Mouse (Mus musculus) CH12.LX (cell line): ENCODE data around the gene Dner.

Experiments
- CTCF ChIP-seq, 2 experiments: IDR thresholded peaks in 1 of 2; conservative IDR thresholded peaks in 1 of 2; 2 replicates each; pipeline ENCODE4 v1.5.1; 2011 to 2012; ENCODE audit warnings: low read depth in 2 of 2, low read length in 2 of 2, improper control_type of control experiment in 1 of 2, inconsistent platforms in 1 of 2, mild to moderate bottlenecking in 1 of 2, moderate library complexity in 1 of 2
- HCFC1 ChIP-seq: IDR thresholded peaks from 2 replicates; pipeline ENCODE4 v1.6.1; 2012; ENCODE audit warnings: low read depth, mild to moderate bottlenecking, inconsistent platforms, low read length, improper control_type of control experiment
- MAFK ChIP-seq: IDR thresholded peaks from 2 replicates; pipeline ENCODE4 v1.6.1; 2011; ENCODE audit warnings: low read length, improper control_type of control experiment; ENCODE audit not compliant: insufficient replicate concordance
- MXI1 ChIP-seq: IDR thresholded peaks from 2 replicates; pipeline ENCODE4 v1.6.1; 2011; ENCODE audit warnings: mild to moderate bottlenecking, low read depth, low read length, improper control_type of control experiment
- POLR2A ChIP-seq: IDR thresholded peaks from 2 replicates; pipeline ENCODE4 v1.6.1; 2011; ENCODE audit warnings: low read depth, mild to moderate bottlenecking, improper control_type of control experiment, low read length

DNA sequence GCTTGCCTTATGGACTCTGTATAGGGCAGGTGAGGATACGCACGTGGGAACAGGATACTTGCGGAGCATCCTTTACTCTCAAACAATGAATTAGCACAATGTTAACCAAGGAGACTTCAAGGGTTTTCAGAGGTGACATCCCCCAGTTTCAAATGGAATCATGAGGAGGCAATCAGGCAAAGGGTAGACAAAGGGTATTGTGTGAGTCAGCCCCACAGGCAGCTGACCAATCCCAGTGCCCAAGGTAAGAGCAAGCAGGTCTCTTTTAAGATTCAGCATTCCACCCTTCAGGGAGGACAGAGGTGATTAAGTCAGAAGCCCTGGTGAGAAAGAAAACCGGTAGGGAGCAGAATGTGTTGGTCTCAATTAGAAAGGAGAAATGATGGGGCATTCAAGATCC is 55.6 kb downstream of the Dner start:
- TF ChIP-seq MAFK: no peak
- TF ChIP-seq POLR2A: no peak
- TF ChIP-seq MXI1: no peak
- TF ChIP-seq CTCF (conservative IDR thresholded peaks at IDR 0.05 in 1 of 2, IDR thresholded peaks at IDR 0.05 in 1 of 2; ENCODE audit: low read depth in 2 of 2, low read length in 2 of 2): no peak
- TF ChIP-seq HCFC1: no peak
